In the genomic region with DNA sequence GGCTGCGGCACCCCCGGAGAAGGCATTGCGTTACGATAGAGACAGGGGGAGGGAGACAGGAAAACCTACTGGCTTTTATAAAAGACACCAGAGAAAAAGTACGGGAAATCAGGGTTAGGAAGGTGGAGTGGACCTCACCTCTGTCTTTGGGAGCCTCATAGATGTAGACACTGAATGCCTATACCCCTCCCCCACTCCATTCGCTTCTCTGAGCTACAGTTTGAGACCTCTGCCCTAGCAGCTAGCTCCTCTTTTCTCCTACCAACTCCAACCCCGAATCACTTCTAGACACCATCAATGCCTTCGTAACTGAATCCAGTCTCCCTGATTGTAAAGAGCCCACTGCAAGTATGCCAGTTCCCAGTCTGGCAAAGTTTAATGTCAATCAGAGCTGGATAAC, we compare ENCODE assay signal across 29 mouse cellular contexts.
DNase-seq lines count a peak whose midpoint lies in the region; ATAC-seq and TF ChIP-seq lines count a peak whose summit lies in the region.
"Had no signal": no experiment of that assay in that cellular context is flagged by ENCODE, and none has a peak within 500 bp of the region (broad histone marks: within the 10 kb centered on the region; RNA-seq: fewer than 3 reads in every experiment).

No protein-coding gene starts in this region.

- TF ChIP-seq EP300 in heart, adult 2 months (IDR thresholded peaks at IDR 0.05; ENCODE audit: insufficient read depth, low read depth, low read length), result no peak

- no peak for TF ChIP-seq CTCF in heart, adult 2 months (IDR thresholded peaks at IDR 0.05)

- peak overlapping the region; percentile 97; the same call in 1 of the 2 replicates for H3K27ac ChIP-seq in heart, adult 2 months
- no peak overlapping the region for H3K27ac ChIP-seq in heart, embryonic 12.5 days (ENCODE audit: poor library complexity, severe bottlenecking)
- H3K27ac ChIP-seq in intestine, embryonic 14.5 days (ENCODE audit: low read depth), result no peak overlapping the region
- H3K27ac ChIP-seq in intestine, embryonic 15.5 days, result no peak overlapping the region
- H3K27ac ChIP-seq: forebrain, embryonic 12.5 days; hindbrain, embryonic 15.5 days; kidney, postnatal 0 days; liver, embryonic 14.5 days; macrophage had no signal

- intact Hi-C loops in heart, adult 2 months (cut with DNase I), result loop anchor here (5.0 kb wide), 2 partner anchors 358 to 378 kb away; no protein-coding TSS in a partner anchor

- DNase-seq in heart, adult 2 months, result peak in 1 of 2 experiments; percentile 13
- no peak for DNase-seq in intestine, embryonic 14.5 days (ENCODE audit: low spot score)
- DNase-seq in testis, postnatal 10 days (ENCODE audit: low spot score), result peak; percentile 10
- DNase-seq in testis, postnatal 14 days (ENCODE audit: low spot score), result no peak
- DNase-seq in cerebellum, postnatal 10 days, result no peak
- DNase-seq: adrenal gland, postnatal 25 days; B cell, adult 2 months; cerebellum, adult 11-12 months; cerebellum, adult 9-11 months; gastrocnemius, postnatal 14 days; kidney, adult 2 months; layer of hippocampus, postnatal 36 days; left cerebral cortex, postnatal 4 days; liver; lung, adult 2 months; lung, postnatal 10 days; midbrain, embryonic 14.5 days; thymus, postnatal 36 days had no signal

- H3K27me3 ChIP-seq in heart, adult 2 months (ENCODE audit: control insufficient read depth, insufficient read depth, low read length), result no peaks in the 10 kb centered on the region
- no peaks in the 10 kb centered on the region for H3K27me3 ChIP-seq in heart, embryonic 12.5 days (replicated peaks)
- no peaks in the 10 kb centered on the region for H3K27me3 ChIP-seq in intestine, embryonic 14.5 days (replicated peaks; ENCODE audit: control insufficient read depth, insufficient read depth, low read length)
- no peaks in the 10 kb centered on the region for H3K27me3 ChIP-seq in intestine, embryonic 15.5 days (replicated peaks)
- no peaks in the 10 kb centered on the region for H3K27me3 ChIP-seq in myocyte (ENCODE audit: control insufficient read depth, insufficient read depth, insufficient read length)
- H3K27me3 ChIP-seq: forebrain, embryonic 12.5 days; heart, embryonic 13.5 days; hindbrain, embryonic 15.5 days had no signal

- no peaks in the 10 kb centered on the region for H3K79me2 ChIP-seq in heart, adult 2 months (replicated peaks; ENCODE audit: control insufficient read depth, insufficient read depth, low read length)
- no peaks in the 10 kb centered on the region for H3K79me2 ChIP-seq in myocyte (ENCODE audit: control insufficient read depth, insufficient read depth)

- H3K36me3 ChIP-seq in heart, adult 2 months (ENCODE audit: control insufficient read depth, insufficient read depth, low read length), result no peaks in the 10 kb centered on the region; the same call in 1 of the 2 replicates
- no peaks in the 10 kb centered on the region for H3K36me3 ChIP-seq in heart, embryonic 12.5 days
- H3K36me3 ChIP-seq in intestine, embryonic 14.5 days (ENCODE audit: control insufficient read depth, insufficient read depth, low read length), result no peaks in the 10 kb centered on the region
- H3K36me3 ChIP-seq in intestine, embryonic 15.5 days, result no peaks in the 10 kb centered on the region
- H3K36me3 ChIP-seq in myocyte (ENCODE audit: control insufficient read depth, insufficient read depth), result no peaks in the 10 kb centered on the region
- H3K36me3 ChIP-seq: forebrain, embryonic 12.5 days; heart, embryonic 13.5 days; hindbrain, embryonic 15.5 days had no signal

- ATAC-seq in heart, embryonic 12.5 days (ENCODE audit: insufficient number of reproducible peaks, low FRiP score), result no peak
- ATAC-seq in intestine, embryonic 14.5 days (replicated peaks; ENCODE audit: low FRiP score, low TSS enrichment, low read depth), result no peak
- ATAC-seq in intestine, embryonic 15.5 days, result no peak
- ATAC-seq: inflammation-experienced regulatory T-cells, adult 6 months had no signal

- no peak overlapping the region for H3ac ChIP-seq in myocyte (ENCODE audit: control insufficient read depth, insufficient read length)

- H3K4me1 ChIP-seq in heart, adult 2 months (ENCODE audit: control insufficient read depth, insufficient read depth, low read length), result peaks cover 10% of the 10 kb centered on the region; the same call in 1 of the 2 replicates
- H3K4me1 ChIP-seq in heart, embryonic 12.5 days (replicated peaks), result peaks cover 37% of the 10 kb centered on the region
- peaks cover 11% of the 10 kb centered on the region; the same call in 1 of the 2 replicates for H3K4me1 ChIP-seq in intestine, embryonic 14.5 days (replicated peaks; ENCODE audit: control insufficient read depth, insufficient read depth, low read length)
- H3K4me1 ChIP-seq in intestine, embryonic 15.5 days (replicated peaks), result peaks cover 8% of the 10 kb centered on the region; the same call in 1 of the 2 replicates

- H3K4me2 ChIP-seq in heart, embryonic 12.5 days, result no peak overlapping the region
- H3K4me2 ChIP-seq in intestine, embryonic 14.5 days (ENCODE audit: low read length), result 0 out of 2 replicates have a peak overlapping the region, but pooled peaks have one; percentile 13
- H3K4me2 ChIP-seq in intestine, embryonic 15.5 days (replicated peaks), result no peak overlapping the region
- peak overlapping the region; percentile 59 for H3K4me2 ChIP-seq in myocyte (ENCODE audit: low read depth)
- H3K4me2 ChIP-seq: forebrain, embryonic 12.5 days; heart, embryonic 13.5 days; hindbrain, embryonic 15.5 days had no signal

- TF ChIP-seq POLR2A in heart, adult 2 months (IDR thresholded peaks at IDR 0.05; ENCODE audit: insufficient read depth, low read depth, low read length), result no peak
- no peak for TF ChIP-seq POLR2A in myocyte (IDR thresholded peaks at IDR 0.05; ENCODE audit: insufficient read length, low read depth)

- H3K9me3 ChIP-seq in heart, embryonic 12.5 days (replicated peaks), result no peaks in the 10 kb centered on the region
- no peaks in the 10 kb centered on the region for H3K9me3 ChIP-seq in intestine, embryonic 14.5 days (ENCODE audit: control insufficient read depth, low read length)
- H3K9me3 ChIP-seq in intestine, embryonic 15.5 days, result no peaks in the 10 kb centered on the region
- H3K9me3 ChIP-seq: forebrain, embryonic 12.5 days; heart, embryonic 13.5 days; hindbrain, embryonic 15.5 days had no signal

- 78% methylated on average over 8 of the region's 8 CpGs for WGBS in heart, adult 2 months
- 66% methylated on average over 8 of the region's 8 CpGs for WGBS in heart, embryonic 12.5 days
- WGBS in intestine, embryonic 14.5 days, result 45% methylated on average over 8 of the region's 8 CpGs
- WGBS in intestine, embryonic 15.5 days, result 57% methylated on average over 8 of the region's 8 CpGs

- no peak overlapping the region for H3K4me3 ChIP-seq in heart, adult 2 months
- H3K4me3 ChIP-seq in heart, embryonic 12.5 days, result no peak overlapping the region
- H3K4me3 ChIP-seq in intestine, embryonic 14.5 days (ENCODE audit: low read depth, low read length), result no peak overlapping the region
- no peak overlapping the region for H3K4me3 ChIP-seq in intestine, embryonic 15.5 days (replicated peaks)
- no peak overlapping the region for H3K4me3 ChIP-seq in myocyte
- H3K4me3 ChIP-seq: erythroblast, embryonic 14.5 days; forebrain, embryonic 12.5 days; heart, embryonic 13.5 days; hindbrain, embryonic 15.5 days had no signal

- no peak overlapping the region for H3K9ac ChIP-seq in heart, adult 2 months (ENCODE audit: low read depth, low read length)
- H3K9ac ChIP-seq in heart, embryonic 12.5 days, result no peak overlapping the region
- no peak overlapping the region for H3K9ac ChIP-seq in intestine, embryonic 14.5 days (ENCODE audit: low read length)
- H3K9ac ChIP-seq in intestine, embryonic 15.5 days, result no peak overlapping the region
- H3K9ac ChIP-seq: forebrain, embryonic 12.5 days; heart, embryonic 13.5 days; hindbrain, embryonic 15.5 days; liver, embryonic 14.5 days had no signal

TF ChIP-seq in myocyte, 11 proteins besides CTCF, POLR2A, EP300 and RAD21:
- no peak for TF ChIP-seq MYOD1 (IDR thresholded peaks at IDR 0.05; ENCODE audit: control insufficient read depth in 1 of 3, insufficient read length in 2 of 3, low read depth in 2 of 3)
- no peak for TF ChIP-seq E2F4 (IDR thresholded peaks at IDR 0.05; ENCODE audit: insufficient read depth)
- no peak for TF ChIP-seq TCF12 (IDR thresholded peaks at IDR 0.05; ENCODE audit: insufficient read depth, poor library complexity, severe bottlenecking)

Comparison
In these comparisons a context has a peak if more than half of its experiments do, and no peak if none do; other contexts are left out.
1. H3K4me2 ChIP-seq: peak in intestine, embryonic 14.5 days (single experiment) and myocyte (single experiment); none in heart, embryonic 12.5 days (single experiment) and intestine, embryonic 15.5 days (single experiment).